Mouse (Mus musculus): ENCODE measurements around the gene Ltb.

The Ltb gene

DNA sequence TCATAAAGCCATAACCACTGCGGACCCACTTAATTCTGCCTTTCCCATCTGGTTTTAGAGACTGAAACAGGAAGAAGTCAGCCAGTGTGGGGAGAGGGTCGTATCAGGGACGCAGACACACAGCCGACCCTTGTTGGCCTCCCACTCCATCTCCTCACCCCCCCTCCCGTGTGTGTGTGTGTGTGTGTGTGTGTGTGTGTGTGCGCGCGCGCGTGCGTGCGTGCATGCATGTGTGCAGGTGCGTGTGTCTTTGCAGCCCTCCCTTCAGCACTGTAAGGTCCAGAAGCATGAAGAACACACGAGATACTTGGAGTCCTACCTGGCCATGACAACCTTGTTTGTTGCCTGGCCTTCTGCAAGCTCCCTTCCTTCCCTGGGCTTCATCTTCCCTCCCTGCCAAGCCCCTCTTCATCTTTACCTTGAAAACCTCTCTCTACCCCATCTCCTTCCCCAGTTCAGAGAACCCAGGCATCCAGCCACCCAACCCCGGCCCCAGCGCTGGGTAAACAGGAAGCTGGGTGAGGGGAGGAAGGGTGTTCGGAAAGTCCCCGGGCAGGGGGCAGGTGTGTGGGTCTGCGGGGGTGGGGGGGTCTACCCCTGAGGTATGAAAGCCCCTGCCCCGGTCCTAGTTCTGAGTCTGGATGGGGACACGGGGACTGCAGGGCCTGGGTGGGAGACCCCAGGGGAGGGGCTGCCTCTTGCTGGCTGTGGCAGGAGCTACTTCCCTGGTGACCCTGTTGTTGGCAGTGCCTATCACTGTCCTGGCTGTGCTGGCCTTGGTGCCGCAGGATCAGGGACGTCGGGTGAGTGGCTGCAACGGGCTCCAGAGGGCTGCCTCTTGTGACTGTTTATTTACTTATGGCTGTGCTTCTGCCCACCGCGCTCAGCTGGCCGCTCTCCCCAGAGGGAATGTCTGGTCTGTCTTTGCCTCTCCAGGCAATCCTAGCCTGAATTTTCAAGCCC is at the start of gene Ltb:
TSS of gene Ltb (plus strand) at position 559 of the 963 bp plus-strand sequence.
- peak; percentile 51 to 81 for DNase-seq (ENCODE audit: low spot score in 2 of 2)

DNA sequence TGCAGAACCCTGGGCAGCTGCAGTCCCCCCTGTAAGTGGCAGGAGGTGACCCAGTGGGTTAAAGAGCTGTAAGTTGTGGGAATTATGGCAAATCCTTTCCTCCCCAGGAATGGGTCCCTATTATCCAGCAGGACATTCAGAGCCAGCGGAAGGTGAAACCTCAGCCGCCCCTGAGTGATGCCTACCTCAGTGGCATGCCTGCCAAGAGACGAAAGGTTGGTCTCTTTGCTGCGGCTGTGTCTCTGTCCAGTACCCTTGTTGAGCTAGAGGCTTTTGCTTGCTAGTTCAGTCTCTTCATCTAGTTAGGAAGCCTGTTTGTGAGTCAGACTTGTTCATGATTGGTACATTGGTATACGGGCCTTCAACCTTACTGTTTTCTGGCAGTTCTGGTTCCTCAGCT is 48.1 kb upstream of the Ltb start:
- no peak for DNase-seq (ENCODE audit: low spot score in 2 of 2)

DNA sequence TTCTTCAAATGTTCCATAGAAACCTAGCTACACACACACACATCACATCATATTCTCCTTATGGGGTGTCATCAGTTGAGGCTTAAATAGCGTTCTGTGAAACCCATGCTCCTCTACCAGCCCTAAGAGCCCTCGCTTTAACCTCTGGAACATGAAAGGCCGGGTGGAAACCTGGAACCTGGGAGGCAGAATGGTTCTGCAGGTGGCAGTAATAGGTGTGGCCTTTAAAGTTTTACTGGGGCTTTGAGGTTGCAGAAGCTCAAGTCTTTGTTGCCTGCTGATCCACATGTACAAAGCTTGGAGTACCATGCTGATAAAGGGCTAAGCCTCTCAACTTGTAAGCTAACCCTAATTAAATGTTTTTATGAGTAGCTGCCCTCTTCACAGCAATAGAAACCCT is 46.9 kb upstream of the Ltb start:
- DNase-seq (ENCODE audit: low spot score in 2 of 2) = no peak

DNA sequence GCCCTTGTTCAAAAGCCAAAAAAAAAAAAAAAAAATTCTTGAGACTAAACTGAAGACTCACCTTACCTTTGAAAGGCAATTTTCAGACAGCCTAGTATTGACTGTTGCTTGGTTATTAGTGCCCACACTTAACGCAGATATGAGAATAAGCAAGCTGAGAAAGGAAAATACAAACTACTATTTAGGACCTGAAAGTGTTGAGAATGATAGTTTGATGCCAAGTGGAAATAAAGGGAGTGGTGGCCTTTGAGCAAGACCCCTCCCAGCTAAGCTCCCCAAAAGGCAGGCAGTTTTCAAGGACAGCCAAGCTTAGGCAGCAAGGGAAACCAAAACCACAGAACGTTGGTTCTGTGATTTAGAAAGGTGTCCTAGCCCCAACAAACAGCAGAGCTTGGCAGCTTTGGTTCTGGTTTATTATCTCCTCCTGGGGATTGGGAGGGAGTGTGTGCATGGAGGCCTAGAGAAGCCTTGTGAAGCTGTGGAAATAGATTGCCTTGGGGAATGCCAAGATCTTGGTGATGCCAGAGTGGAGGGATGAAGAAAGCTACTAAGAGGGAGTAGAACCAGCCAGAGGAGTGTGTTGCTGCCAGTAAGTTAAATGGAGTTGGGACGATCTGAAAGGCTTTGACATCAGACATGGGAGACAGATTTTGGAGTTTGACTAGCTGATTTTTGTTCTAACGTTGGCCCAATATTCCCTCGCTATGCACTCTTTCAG is 46.2 kb upstream of the Ltb start:
- DNase-seq (ENCODE audit: low spot score in 2 of 2) = no peak

DNA sequence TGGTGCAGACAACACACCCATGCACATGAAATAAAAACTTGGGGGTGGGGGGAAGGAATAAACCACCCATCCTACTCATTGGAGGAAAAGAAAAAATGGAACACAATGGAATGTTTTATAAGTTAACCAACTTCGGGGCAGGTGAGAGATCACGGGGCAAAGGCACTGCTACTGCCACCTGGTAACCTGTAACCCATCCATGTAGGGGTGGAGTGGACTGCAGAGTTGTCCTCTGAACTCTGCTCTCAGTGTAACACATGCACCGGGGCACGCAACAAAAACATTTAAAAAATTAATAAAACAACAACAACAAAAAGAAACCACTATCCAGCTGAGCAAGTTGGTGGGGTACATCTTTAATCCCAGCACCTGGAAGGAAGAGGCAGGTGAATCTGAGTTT is 42.1 kb upstream of the Ltb start:
- no peak for DNase-seq (ENCODE audit: low spot score in 2 of 2)

DNA sequence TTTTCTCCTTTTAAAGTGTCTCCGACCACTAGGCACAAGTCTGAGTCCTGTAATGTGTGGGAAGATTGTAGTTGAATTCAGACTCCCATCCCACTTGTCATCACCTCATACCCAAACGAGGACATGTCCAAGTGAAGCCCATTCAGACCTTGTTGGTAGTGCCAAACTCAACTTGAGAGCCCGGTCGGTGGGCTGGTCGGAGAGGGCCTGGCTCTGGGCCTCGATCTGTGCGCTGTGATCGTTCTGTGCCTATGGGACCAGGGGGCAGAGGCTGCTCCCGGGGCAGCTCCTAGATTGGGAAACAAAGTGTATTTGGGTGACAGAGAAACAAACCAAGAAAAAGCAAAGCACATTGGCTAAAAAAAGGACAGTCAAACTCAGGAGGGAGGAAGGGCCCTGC is 41.2 kb upstream of the Ltb start:
- DNase-seq (ENCODE audit: low spot score in 2 of 2) = no peak

DNA sequence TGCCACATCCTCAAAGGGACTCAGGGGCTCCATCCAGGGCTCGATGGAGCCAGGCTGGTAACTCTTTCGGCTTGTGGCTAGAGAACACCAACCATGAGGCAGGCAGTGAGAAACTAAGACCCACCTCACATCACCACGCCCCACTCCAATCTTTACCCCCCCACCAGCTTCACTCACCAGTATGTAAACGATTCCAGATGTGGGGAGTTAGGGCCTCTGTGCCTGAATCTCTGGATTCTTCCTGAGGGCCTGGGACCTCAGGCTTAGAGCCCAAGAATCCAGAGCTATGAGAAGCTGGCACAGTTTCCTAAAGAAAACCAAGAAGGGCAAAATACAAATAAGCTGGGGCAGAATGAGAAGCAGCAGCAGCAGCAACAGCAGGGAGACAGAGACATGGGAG is 40.3 kb upstream of the Ltb start:
- DNase-seq (ENCODE audit: low spot score in 2 of 2) = no peak

DNA sequence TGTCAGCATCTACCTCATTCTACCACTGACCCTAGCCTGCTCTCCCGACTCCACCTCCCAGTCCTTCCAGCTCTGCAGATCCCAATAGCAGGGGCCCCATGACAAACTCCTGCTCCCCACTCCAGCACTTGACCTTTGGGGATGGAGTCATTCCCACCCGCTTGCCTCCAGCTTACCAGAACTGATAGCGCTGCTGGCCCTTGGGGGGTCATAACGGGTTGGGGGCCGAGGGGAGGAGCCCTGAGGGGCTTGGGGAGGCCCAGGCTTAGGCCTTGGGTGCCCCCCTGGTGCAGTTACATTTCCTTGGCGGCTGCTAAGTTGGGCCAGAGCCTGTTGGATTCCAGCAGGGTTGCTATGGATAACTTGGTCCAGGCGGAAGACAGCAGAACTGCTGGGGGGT is 39.6 kb upstream of the Ltb start:
- no peak for DNase-seq (ENCODE audit: low spot score in 2 of 2)

DNA sequence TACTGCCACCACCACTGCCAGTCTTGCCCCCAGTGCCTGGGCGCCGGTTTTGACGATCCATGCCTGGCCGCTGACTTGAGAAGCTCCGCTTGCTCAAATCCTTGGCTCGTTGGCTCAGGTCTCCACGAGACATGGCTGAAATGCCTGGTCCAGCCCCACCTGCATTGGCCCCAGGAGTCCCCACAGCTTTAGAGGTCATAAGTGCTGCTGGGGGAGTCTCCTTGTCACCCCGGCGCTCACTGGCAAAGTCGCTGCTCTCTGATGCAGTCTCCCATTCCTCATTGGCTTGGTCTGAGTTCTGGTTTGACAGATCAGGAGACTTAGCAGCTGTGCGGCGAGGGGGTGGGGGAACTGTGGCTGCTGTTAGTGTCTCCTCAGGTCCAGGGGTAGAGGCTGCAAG is 38.8 kb upstream of the Ltb start:
- no peak for DNase-seq (ENCODE audit: low spot score in 2 of 2)

DNA sequence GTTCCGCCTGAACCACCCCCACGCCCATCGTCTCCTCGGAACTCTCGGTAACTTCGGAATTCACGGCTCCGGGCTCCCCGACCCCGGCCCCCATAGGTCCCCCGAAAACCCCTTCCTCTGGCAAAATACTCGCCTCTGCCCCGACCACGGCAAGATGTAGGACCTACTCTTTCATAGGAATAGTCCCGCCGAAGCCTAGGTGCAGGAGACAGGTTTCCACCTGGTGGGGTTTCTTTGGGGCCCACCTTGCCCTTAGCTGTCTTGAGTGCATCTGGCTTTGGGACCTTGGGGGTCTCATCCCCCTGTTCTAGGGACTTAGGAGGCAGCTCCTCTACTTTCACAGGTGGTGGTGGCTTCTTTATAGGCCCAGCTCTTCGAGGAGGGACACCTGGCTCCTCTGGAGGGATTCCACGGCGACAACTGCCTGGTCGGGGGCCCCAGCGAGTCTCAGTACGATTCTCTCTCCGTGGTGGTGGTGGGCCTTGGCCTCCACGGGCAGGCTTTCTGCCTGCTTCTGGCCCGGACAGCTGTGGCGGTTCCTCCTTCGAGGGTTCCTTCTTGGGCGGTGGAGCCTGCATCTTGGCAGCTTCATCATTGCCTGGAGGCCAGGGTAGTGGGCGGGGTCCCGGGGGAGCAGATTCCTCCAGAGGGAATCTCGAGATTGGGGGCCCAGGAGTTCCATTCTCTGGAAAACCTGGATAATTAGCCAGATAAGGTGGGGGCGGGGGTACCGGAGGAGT is 37.6 kb upstream of the Ltb start:
- DNase-seq (ENCODE audit: low spot score in 2 of 2) = no peak

DNA sequence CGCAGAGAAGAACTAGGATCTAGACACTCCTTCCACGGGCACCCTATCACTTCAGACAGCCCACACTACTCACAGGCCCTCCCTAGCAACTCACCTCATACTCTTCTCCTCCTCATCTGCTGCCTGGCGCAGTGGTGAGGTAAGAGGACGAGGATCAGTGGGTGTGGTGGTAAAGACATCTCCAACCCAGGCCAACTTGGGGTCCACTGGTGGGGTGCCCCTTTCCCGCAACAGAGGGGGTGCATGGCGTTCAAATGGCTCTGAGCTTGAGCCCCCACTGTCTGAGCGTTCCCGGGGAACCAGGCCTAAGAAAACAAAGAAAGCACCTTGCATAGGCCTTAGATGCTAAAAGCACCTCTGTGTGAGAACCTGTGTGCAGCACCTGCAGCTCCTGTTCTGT is 37.0 kb upstream of the Ltb start:
- DNase-seq (ENCODE audit: low spot score in 2 of 2) = no peak

DNA sequence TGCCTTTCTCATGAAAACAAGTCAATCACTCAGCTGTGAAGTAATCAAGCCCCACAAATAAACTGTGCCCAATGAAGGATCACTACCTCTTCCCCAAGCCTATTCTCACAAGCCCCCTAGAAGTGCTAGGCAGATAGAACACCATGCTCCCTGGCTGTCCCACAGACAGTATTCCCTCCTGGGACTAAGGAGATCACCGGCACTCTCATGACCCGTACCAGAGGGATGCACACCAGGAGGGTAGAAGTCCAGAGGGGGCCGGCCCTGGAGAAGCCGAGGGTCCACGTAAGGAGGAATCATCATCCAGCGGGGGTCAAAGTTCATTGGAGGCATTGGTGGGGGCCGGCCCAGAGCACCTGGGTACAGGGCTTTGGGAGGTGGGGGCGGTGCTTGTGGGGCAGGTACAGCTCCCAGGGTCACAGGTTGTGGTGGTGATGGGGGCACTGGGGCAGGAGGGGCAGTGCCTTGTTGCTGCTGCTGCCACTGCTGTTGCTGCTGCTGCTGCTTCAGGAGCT is 36.5 kb upstream of the Ltb start:
- no peak for DNase-seq (ENCODE audit: low spot score in 2 of 2)

DNA sequence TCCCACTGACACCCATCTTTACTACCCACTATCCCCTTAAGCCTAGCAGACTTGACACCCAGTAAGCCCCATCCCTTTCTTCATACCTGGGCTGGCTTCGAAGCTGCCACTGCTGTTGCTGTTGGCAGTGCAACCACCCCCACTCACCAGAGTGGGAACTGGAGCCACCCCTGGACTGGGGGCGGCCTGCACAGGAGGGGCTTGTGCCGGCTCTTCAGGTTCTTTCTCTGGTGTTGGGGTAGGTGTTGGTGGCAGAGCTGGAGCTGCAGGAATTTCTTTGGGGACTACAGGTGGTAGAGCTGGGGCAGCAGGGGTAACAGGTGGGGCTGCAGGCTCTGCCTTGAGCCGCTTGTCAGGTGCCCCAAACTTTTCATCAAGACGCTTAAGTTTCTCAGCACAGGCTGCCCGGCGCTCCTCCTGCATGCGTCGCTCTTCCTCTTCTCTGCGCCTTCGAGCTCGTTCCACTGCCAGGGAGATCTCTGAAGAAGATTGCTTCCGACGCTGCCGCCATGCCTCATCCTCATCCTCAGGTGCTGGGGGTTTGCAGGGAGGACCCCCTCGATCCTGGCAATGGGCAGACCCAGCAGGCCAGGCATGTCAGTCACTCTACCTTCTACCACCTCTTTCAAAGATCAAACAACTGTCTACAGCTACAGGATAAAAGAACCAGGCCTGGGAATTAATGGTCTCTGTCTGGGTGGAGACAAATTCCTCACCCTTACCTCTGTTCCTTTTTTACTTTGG is 35.2 kb upstream of the Ltb start:
- no peak for DNase-seq (ENCODE audit: low spot score in 2 of 2)

DNA sequence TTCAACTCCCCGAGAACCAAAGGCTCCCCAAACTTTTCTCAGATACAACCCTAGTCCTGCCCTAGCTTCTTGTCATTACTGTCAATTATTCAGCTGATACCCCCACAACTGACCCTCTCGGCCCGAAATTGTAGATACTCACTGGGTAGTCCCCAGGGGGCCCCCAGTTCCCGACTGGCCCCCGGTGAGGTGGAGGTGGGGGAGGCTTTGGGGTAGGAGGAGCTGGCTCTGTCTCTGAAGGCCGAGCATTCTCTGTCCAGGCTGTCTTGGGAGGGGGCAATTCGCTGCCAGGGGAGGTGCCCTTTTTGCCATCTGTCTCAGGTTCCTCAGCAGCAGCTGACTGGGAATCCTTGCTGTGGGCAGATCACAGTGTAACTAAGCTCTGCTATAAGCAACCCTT is 34.6 kb upstream of the Ltb start:
- no peak for DNase-seq (ENCODE audit: low spot score in 2 of 2)

DNA sequence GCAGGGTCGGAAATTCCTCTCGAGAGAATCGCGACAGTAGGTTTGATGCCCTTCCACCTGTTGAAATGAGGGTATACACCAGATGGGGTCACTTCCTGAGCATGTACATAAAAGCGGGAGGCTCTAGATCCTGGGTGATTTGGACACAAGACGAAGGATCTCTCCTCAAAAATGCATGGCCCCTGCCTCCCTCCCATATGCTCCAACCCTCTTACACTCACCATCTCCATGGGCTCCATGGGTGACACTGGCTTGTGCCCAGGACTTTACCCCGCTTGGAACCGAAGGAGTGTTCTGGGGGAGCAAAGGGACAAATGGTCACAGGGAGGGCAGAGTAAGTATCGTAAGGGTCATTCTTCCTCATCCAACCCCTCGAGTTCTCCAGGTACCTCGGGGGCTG is 32.8 kb upstream of the Ltb start:
- DNase-seq (ENCODE audit: low spot score in 2 of 2) = no peak

DNA sequence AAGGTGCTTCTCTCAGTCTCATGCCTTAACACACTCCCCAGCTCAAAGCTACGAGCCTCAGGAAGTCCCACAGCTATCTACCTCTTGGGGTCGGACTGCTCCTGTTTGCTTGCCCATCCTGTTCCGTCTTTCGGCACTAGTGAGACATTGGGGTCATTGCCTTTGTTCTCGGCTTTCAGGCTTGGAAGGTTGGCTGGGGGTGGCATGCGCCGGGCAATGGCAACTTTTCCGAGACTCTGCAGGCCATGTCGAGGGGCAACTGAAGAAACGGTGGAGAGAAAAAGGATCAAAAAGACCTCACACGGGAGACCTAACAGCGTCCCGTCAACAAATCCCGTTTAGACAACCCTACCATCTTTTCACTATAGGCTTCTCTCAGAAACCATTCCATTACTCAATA is 32.1 kb upstream of the Ltb start:
- DNase-seq (ENCODE audit: low spot score in 2 of 2) = no peak

DNA sequence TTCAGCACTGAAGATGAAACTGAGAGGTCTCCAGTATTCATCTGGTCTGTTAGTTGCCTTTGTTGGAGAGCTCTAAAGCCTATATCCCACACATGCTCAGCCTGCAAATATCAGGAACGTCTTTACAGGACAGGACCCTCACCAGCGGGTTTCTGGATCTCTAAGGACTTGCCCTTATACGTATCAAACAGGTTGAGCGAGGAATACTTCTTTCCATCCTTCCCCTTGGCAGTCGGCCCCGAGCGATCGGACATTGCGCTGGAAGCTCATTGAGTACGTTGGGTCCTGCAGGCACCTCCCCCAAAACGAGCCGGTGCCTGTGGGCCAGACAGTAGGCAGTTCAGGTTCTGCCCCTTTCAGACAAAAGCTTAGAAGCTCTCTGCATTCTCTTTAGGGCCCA is 31.5 kb upstream of the Ltb start:
- DNase-seq (ENCODE audit: low spot score in 2 of 2) = no peak

DNA sequence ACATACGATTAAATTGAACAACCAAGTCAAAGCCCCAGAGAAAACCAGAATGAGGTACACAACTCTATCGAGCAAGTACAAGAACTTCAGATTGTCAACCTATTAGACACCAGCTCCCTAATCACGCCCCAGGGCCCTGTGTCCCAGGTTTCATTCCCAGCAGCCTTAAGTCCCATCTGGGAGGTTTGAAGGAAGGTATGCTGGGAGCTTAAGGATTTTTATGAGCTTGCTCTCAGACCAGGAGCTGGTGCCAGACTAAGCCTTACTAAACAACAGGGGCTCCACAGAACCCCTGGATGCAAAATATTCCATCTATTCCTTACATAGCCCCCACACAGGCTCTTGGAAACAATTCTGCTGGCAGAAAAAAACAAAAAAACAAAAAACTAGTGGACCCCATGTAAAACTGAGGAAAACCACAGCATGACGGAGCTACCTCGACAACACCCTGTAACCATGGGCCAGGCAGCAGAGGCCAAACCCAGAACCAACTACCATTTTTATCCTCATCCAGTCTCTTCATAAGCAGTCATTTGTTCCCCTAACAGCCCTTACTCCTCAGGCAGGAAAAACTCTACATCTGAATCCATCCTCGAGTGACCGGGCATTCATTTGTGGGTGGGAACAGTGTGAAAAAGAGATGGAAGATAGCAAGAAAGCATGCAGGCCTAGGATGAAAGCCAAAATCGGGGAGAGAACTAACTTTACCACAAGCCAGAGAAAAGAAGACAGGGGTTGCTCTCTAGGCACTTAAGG is 30.7 kb upstream of the Ltb start:
- DNase-seq (ENCODE audit: low spot score in 2 of 2) = peak in 1 of 2 experiments; percentile 34

DNA sequence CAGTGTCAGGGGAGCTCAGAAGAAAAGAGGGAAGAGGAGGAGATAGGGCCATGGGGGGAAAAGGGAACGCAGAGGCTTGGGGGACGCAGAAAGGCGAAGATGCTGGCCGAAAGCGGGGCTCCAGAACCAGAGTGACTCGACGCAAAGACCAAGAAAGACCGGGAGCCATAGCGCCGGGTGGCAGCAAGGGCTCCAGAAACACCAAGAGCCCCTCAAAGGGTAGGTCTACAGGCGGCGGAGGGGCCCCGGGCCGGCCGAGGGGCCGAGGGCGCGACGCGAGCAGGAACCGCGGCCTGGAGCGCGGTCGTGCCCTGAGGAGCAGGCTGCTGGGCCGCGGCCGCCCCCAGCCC is 30.0 kb upstream of the Ltb start:
- DNase-seq (ENCODE audit: low spot score in 2 of 2) = no peak

DNA sequence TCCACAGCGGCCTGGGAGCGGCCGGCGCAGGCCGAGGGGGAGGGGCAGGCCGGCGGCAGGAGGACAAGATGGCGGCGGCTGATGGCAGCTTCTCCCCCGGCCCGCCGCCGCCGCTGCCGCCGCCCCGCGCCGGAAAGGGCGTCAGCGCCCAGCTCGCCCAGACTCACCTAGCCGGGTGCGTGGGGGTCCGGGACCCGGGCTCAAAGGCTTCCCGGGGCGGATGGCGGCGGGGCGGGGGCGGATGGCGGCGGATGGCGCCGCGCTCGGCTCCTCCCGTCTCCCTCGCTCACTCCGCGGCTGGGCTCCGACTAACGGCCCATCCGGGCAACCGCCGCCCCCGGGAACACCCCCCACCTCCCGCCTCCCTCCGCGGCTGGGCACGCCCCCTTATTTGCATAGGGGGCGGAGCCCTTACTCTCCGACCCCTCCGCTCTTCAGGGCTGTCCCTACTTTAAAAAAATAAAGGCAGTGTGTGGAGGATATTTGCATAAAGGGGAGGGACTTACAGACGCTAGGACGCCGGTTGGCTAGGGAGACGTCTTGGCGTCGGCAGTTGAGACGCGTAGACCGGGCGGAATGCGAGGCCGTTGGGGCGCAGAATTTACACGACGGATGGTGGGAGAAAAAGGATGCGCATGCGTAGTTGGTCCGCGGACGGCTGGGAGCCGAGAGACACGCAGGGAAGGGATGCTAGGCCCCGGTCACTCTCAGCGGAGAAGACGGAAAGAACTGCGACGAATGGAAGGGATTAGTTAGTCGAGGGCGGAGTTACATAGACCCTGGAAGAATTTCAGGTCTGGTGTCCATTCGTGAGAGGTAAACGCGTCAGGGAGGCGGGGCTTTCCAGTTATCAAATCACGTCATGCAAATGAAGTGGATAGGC is 29.4 kb upstream of the Ltb start, which contains the start of gene Prrc2a:
TSS of gene Prrc2a (minus strand) at position 330 of the 883 bp plus-strand sequence.
- DNase-seq (ENCODE audit: low spot score in 2 of 2) = peak; percentile 95 to 96
